Mouse (Mus musculus): ENCODE data around the gene Erv3. TPM values are rescaled to one million over a fixed set of nuclear protein-coding genes. Genes with fewer than 3 reads are reported as not detected.

The Erv3 gene
- total RNA-seq, 2 experiments from 2014 or later: 0.09 to 0.19 TPM

- H3K27ac ChIP-seq: no peak overlapping the region
- intact Hi-C loops (cut with DNase I): no loop called here
Measured at GRCm38 (mm10) chr2:131857838-131858237, 1.7 kb downstream of the Erv3 start.

GRCm38 (mm10) chr2:131853719-131854118, 5.8 kb downstream of the Erv3 start:
- intact Hi-C loops (cut with DNase I): no loop called here
- no peak for TF ChIP-seq CTCF (IDR thresholded peaks at IDR 0.05)
- Histone ChIP-seq H3K27ac (no peak overlapping the region), H3K4me3 (no peak overlapping the region)
- no peak for DNase-seq (ENCODE audit: extremely low spot score in 1 of 2, low spot score in 2 of 2)

More at GRCm38 (mm10) chr2:131857838-131858237, 1.7 kb downstream of the Erv3 start:
- no peak for TF ChIP-seq CTCF (IDR thresholded peaks at IDR 0.05)
- DNase-seq (ENCODE audit: extremely low spot score in 1 of 2, low spot score in 2 of 2): no peak
- H3K4me3 ChIP-seq: no peak overlapping the region

GRCm38 (mm10) chr2:131851333-131852092, 8.0 kb downstream of the Erv3 start:
- DNase-seq (ENCODE audit: extremely low spot score in 1 of 2, low spot score in 2 of 2): peak in 1 of 2 experiments; percentile 16
- Histone ChIP-seq H3K4me3 (no peak overlapping the region), H3K27ac (peak overlapping the region; percentile 73)
- intact Hi-C loops (cut with DNase I): no loop called here
- no peak for TF ChIP-seq CTCF (IDR thresholded peaks at IDR 0.05)

GRCm38 (mm10) chr2:131850047-131850446, 9.5 kb downstream of the Erv3 start:
- peak in 1 of 2 experiments; percentile 4 for DNase-seq (ENCODE audit: extremely low spot score in 1 of 2, low spot score in 2 of 2)
- Histone ChIP-seq H3K4me3 (no peak overlapping the region), H3K27ac (no peak overlapping the region)
- intact Hi-C loops (cut with DNase I): no loop called here
- TF ChIP-seq CTCF (IDR thresholded peaks at IDR 0.05): no peak

GRCm38 (mm10) chr2:131847501-131848359, 11.8 kb downstream of the Erv3 start:
- TF ChIP-seq CTCF (IDR thresholded peaks at IDR 0.05): peak; percentile 2; the same call in 1 of the 2 replicates
- Histone ChIP-seq H3K27ac (peak overlapping the region; percentile 69), H3K4me3 (no peak overlapping the region)
- peak; percentile 51 to 70 for DNase-seq (ENCODE audit: extremely low spot score in 1 of 2, low spot score in 2 of 2)
- intact Hi-C loops (cut with DNase I): loop anchor here (2.0 kb wide), 1 partner anchor 63 kb away; no protein-coding TSS in a partner anchor

GRCm38 (mm10) chr2:131846811-131847210, 12.7 kb downstream of the Erv3 start:
- DNase-seq (ENCODE audit: extremely low spot score in 1 of 2, low spot score in 2 of 2): no peak
- Histone ChIP-seq H3K27ac (peak overlapping the region; percentile 69), H3K4me3 (no peak overlapping the region)
- intact Hi-C loops (cut with DNase I): loop anchor here (2.0 kb wide), 1 partner anchor 64 kb away; no protein-coding TSS in a partner anchor
- TF ChIP-seq CTCF (IDR thresholded peaks at IDR 0.05): no peak

GRCm38 (mm10) chr2:131846132-131846710, 13.3 kb downstream of the Erv3 start:
- H3K4me3 ChIP-seq: no peak overlapping the region
- no peak overlapping the region for H3K27ac ChIP-seq
- no peak for DNase-seq (ENCODE audit: extremely low spot score in 1 of 2, low spot score in 2 of 2)
- intact Hi-C loops (cut with DNase I): loop anchor here (2.0 kb wide), 1 partner anchor 65 kb away; no protein-coding TSS in a partner anchor
- TF ChIP-seq CTCF (IDR thresholded peaks at IDR 0.05): no peak

GRCm38 (mm10) chr2:131845671-131846070, 13.9 kb downstream of the Erv3 start:
- intact Hi-C loops (cut with DNase I): loop anchor here (2.0 kb wide), 1 partner anchor 65 kb away; no protein-coding TSS in a partner anchor
- no peak overlapping the region for H3K27ac ChIP-seq
- no peak for TF ChIP-seq CTCF (IDR thresholded peaks at IDR 0.05)
- H3K4me3 ChIP-seq: no peak overlapping the region
- DNase-seq (ENCODE audit: extremely low spot score in 1 of 2, low spot score in 2 of 2): no peak

- no peak for TF ChIP-seq CTCF (IDR thresholded peaks at IDR 0.05)
- Histone ChIP-seq H3K4me3 (no peak overlapping the region), H3K27ac (no peak overlapping the region)
- no peak for DNase-seq (ENCODE audit: extremely low spot score in 1 of 2, low spot score in 2 of 2)
- intact Hi-C loops (cut with DNase I): no loop called here
Measured at GRCm38 (mm10) chr2:131842568-131842967, 17.0 kb downstream of the Erv3 start.

GRCm38 (mm10) chr2:131841321-131841693, 18.2 kb downstream of the Erv3 start:
- Histone ChIP-seq H3K4me3 (no peak overlapping the region), H3K27ac (peak overlapping the region; percentile 36; the same call in 1 of the 2 replicates)
- no peak for TF ChIP-seq CTCF (IDR thresholded peaks at IDR 0.05)
- intact Hi-C loops (cut with DNase I): no loop called here
- no peak for DNase-seq (ENCODE audit: extremely low spot score in 1 of 2, low spot score in 2 of 2)

GRCm38 (mm10) chr2:131840611-131841320, 18.8 kb downstream of the Erv3 start:
- peak in 1 of 2 experiments; percentile 34 for DNase-seq (ENCODE audit: extremely low spot score in 1 of 2, low spot score in 2 of 2)
- intact Hi-C loops (cut with DNase I): no loop called here
- peak overlapping the region; percentile 36 for H3K27ac ChIP-seq
- H3K4me3 ChIP-seq: no peak overlapping the region
- TF ChIP-seq CTCF (IDR thresholded peaks at IDR 0.05): no peak
